Mouse (Mus musculus): ENCODE measurements around the gene Sec14l1. TPM values are rescaled to one million over a fixed set of nuclear protein-coding genes. Genes with fewer than 3 reads are reported as not detected.
"Not testable (repeated sequence)": the region's sequence is repeated elsewhere in the genome, so short reads cannot be mapped to it uniquely, and the experiment has no call there.

Gene Sec14l1
- total RNA-seq (2022), result 100 to 1,000 TPM; 236 to 279 (median 240) TPM

DNA sequence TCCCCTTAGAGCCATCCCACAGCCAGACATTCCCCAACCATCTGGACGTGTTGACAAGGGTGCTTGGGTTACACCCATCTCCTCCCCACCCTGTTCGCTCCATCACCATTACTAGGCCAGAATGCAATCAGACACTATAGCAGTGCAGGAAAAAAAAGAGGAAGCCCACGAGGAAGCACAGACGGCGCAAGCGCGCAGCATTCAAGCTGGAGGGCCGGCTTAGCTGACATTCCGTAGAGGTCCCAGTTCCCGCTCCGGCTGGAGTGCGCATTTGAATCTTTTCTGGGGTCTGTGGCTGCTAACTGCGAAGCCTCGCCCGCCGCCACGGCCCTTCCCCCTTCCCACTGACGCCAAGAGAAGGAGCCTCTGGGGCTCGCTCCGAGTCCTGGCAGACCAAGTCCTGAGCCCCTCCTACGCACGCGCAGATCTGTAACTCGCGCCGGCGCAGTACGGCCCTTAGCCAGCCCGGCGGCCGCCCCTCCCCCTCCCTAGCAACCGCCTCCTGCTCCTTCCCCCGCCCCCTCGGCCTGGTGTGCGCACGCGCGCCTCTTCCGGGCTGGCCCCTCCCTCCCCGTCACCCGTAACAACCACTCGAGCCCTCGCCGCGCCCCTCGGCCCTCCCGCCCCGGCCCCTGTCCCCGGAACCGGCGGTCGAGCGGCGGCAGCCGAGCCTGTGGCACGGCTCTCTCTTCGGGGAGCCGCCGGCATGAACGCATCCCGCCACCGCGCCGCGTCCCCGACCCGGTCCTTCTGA lies at the start of gene Sec14l1:
TSS of gene Sec14l1 (plus strand) at position 577 of the 754 bp plus-strand sequence.
- DNase-seq (ENCODE audit: low spot score in 2 of 2), result peak; percentile 98

DNA sequence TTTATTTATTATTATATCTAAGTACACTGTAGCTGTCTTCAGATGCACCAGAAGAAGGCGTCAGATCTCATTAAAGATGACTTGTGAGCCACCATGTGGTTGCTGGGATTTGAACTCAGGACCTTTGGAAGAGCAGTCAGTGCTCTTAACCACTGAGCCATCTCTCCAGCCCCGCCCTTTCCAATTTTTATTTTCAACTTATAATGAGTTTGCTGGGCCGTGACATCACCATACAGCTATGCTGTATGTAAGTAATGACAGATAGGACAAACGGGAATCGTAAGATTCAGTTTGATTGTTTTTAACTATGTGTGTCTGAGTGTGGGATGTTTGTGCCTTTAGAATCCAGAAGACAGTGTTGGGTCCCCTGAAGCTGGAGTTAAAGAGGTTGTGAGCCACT lies 49.4 kb upstream of the Sec14l1 start:
- DNase-seq (ENCODE audit: low spot score in 2 of 2), result not testable (repeated sequence)

DNA sequence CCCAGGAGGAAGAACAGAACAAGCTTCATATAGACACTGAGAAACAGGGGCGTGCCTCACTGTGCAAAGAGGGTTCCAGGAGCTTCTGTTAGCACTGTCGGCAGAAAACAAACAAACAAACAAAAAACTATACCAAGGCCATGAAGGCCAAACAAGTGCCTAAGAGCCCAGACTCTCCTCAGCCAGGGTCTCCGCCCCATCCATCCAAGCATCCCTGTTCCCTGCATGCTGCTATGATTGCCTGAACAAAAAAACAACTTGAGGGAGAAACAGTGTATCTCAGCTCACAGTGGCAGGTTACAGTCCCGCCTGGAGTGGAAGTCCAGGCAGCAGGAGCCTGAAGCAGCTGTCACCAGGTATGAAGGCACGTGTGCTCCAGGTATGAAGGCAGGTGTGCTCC lies 48.2 kb upstream of the Sec14l1 start:
- DNase-seq (ENCODE audit: low spot score in 2 of 2), result no peak

DNA sequence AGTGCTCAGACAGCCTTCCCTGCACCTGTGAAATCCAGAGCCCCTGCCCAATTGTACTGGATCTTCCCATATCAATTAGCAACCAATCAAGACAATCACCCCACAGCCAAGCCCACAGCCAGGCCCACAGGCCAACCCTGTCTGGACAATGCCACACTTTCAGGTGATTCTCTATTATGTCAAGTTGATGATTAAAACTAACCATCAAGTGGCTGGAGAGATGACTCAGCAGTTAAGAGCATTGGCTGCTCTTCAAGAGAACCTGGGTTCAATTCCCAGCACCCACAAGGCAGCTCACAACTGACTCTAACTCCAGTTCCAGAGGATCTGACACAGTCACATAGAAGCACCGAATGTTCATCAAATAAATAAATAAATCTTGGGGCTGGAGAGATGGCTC lies 46.6 kb upstream of the Sec14l1 start:
- no peak for DNase-seq (ENCODE audit: low spot score in 2 of 2)

DNA sequence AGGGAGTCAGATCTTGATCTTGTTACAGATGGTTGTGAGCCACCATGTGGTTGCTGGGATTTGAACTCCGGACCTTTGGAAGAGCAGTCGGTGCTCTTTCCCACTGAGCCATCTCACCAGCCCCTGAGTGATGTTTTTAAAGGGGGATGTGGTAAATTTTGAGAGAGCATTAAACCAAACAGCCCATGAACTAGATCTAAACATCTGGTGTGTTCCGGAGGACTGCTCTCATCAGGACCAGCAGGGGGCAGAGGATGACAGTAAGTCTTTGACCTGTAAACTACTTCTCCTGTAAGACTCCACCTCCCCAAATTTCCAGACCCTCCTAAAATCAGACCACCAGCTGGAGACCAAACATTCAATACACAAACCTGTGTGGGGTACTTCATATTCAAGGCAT lies 45.9 kb upstream of the Sec14l1 start:
- DNase-seq (ENCODE audit: low spot score in 2 of 2), result no peak

DNA sequence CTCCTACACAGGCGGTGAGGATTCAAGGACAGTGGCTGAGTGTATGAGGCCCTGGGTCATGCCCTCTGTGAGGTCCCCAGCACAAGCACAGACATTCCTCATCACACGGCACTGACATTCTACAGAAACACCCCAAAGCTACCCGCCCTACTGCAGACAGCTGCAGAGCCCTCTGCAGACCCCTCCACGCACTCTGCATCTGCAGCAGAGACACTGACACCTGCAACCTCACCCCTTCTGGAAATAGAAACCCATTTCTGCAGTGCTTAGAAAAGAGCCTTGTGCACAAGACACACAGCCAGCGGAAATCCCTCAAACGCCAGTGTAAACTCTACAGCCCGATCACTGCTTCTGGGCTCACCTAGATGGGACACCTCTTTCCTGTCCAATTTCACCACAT lies 44.3 kb upstream of the Sec14l1 start:
- DNase-seq (ENCODE audit: low spot score in 2 of 2), result no peak

DNA sequence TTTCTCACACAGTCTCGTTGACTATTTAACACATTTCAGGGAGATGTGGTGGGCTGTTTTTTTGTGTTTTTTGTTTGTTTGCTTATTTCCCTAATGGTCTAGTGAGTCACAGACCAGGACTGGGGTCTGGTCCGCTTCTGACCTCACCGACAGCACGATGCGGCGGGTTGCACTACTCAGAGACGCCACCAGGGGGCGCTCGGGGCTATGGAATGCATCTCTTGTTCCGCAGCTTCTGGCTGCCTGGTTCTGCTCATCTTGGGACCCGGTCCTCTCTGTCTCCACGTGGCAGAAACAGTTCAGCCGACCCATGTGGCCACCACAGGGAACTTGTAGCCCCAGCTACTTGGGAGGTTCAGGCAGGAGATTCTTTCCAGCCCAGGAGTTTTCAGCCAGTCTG lies 42.8 kb upstream of the Sec14l1 start:
- peak in 1 of 2 experiments; percentile 87 for DNase-seq (ENCODE audit: low spot score in 2 of 2)

DNA sequence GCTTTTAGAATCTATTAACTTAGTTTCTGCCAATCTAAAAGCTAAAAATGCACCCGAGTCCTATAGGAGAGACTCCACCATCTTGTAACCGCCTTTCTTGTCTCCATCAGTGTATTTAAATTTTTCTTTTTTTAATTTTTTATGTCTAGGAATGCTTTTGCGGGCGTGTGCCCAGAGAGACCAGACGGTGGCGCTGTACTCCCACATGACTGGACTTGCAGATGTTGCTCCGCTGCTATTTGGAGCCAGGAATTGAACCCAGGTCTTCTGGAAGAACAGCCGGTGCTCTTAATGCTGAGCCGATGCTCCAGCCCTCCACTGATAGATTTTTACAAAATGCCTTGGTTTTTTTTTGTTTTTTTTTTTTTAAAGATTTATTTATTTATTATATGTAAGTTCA lies 41.5 kb upstream of the Sec14l1 start:
- no peak for DNase-seq (ENCODE audit: low spot score in 2 of 2)

DNA sequence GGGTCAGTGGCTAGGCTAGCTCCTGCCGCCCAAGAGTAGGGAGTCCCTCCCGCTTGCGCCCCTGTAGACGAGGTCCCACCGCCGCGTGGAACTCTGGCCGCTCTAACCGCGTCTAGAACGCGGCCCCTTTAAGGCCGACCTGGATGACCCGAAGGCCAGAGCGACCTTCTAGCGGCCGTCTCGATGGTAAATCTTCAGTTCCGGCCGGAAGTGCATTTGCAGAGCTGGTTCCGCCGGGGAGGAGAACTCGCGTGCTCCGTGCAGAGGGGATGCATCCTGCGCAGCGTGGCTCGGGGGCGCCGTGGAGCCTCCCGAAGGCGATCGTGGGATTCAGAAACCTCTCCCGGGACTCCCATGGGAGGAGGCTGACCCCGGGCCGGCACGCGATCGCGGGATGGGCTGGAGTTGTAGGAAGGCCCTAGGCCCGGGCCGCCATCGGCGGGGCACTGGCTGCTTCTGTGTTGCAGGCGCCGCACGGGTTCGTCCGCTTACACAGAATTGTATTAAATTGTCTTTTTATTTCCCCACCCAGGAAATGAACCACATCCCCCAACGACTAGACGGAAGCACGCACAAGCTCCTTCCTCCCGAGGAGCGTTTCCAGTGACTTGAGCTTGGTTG lies 38.3 kb upstream of the Sec14l1 start:
- peak; percentile 65 to 73 for DNase-seq (ENCODE audit: low spot score in 2 of 2)

DNA sequence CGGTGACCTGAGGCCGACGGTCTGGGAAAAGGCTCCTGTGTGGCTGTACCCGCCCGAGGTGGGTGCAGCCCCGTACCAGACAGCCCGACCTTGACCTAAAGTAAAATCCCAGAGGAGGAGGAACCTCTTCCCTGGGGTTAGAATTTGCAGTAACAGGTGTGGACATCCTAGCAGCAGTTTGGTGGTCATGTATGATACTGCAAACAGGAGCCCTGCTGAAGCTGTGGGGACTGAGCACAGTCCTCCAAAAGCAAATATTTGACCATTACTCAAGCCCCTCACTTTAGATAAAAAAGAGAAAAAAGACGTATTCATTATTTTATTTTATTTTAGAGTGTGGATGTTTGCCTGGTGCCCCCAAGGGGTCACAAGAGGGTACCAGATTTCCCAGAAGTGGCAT lies 37.7 kb upstream of the Sec14l1 start:
- DNase-seq (ENCODE audit: low spot score in 2 of 2), result no peak

DNA sequence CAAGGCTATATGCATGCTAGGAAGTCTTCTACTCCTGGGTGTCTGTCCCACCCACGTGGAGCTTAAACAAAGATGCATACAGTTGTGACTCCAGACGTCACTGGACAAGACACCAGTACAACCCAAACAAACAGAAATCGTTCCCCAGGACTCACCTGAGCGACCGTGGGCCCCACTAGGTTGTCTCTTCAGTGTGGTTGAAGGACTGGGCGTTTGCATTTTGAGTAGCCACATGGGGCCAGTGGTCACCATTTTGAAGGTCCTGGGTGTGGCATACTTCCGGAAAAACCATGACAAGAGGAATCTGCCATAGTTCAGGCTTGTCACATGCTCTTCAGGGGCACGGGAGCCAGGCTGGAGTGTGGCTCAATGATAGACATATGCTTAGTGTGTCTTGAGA lies 37.1 kb upstream of the Sec14l1 start:
- no peak for DNase-seq (ENCODE audit: low spot score in 2 of 2)

DNA sequence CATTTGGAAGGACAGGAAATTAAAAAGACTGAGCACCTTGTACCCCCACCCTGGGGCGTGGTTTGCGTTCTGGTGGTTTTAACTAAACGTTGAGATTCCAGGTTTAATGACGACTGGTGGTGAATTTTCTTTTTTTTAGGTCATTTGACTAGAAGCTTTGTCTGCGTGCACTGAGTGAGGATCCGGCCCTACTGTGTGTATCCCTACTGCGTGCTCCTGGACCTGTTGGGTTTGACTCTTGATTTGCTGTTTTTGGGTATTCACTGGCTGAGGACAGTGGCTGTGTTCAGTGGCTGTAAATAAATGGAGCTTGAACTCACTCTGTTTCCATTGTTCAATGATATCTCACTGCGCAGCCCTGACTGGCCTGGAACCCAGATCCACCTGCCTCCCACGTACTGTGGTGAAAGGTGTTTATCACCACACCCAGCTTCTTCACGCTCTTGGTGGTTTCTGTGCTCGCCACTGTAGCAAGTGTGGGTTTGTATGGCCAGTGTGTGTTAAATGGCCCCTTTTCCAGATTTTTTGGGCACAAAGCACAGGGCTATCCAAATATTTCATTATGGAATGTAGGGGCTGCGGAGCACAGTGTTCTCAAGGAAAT lies 36.2 kb upstream of the Sec14l1 start:
- DNase-seq (ENCODE audit: low spot score in 2 of 2), result no peak

DNA sequence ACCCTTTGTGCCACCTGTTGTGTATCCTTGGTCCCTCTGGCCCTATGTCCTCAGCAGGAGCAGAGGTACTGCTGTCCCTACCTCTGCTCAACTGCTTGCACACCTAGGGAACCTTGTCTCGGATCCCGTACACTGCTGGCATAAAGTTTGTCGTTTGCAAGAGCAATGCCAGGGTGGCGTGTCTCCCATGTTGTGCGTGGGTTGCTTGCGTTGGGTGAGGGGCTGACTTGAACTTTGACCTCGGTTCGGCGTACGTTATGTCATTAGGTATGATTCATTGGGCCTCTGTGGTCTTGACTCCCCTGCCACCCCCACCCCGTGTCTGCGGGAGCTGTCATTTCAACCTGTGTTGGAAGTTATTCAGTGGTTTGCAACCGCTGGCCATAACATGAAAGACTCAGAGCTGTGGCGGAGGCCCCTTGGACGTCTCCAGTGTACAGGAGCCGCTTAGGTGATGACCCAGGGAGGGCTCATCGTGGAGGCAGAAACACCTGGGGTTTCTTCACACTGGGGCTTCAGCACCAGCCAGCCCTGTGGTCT lies 35.2 kb upstream of the Sec14l1 start:
- DNase-seq (ENCODE audit: low spot score in 2 of 2), result no peak

DNA sequence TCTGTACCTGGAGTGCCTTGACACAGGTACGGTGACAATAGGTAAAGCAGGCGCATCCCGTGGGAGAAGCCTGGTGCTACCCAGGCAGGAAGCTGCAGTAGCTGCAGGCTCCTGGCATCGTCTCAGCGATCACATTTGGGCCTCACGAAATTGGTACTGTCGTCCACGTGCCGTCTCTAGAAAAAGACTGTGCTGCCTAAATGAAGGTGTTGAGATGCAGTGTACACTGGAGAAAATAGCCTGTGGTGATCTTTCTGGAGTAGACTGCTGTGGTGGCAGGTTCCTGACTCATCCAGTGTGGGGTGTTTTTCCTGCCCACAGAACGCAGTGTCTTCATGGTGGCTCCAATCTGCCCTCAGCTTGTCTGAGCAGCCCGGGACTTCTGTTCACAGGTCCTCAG lies 34.8 kb upstream of the Sec14l1 start:
- DNase-seq (ENCODE audit: low spot score in 2 of 2), result peak in 1 of 2 experiments; percentile 85

DNA sequence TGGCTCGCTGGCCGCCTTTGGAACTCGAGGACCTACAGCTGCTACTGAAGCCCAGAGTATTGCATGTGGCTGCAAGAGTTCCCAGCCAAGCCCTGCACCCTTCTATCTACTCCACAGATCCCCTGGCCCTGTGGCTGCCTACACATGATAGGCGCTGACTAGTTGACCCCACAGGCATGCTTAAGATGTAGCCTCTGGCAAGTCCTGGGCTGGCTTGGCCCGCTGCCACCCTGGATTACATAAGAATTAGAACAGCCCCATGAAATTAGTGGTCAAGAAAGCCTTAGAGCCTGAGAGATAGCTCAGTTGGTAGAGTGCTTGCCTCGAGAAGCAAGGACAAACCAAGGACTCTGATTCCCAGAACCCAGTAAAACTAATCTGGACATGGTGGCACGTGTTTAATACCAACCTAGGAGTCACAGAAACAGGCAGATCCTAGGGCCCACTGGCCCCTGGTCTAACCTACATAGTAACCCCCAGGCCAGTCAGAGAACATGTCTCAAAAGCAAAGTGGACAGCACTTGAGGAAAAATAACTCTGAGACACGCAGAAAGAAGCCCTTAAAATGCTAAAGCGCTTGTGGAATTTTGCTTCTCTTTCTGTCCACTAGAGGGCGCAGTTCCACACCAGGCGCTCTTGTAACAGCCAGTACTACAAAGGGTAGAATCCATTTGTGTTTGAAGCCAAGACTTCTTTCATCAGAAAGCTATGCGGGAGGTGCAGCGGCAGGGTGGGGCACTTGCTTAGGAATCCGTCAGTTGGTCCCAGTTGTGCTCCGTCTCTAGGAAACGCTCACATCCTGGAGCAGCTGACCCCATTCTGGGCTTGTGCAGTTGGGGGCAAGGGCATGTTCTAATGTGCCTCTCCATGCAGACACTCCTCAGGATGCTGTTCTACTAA lies 33.6 kb upstream of the Sec14l1 start:
- DNase-seq (ENCODE audit: low spot score in 2 of 2), result peak in 1 of 2 experiments; percentile 67

DNA sequence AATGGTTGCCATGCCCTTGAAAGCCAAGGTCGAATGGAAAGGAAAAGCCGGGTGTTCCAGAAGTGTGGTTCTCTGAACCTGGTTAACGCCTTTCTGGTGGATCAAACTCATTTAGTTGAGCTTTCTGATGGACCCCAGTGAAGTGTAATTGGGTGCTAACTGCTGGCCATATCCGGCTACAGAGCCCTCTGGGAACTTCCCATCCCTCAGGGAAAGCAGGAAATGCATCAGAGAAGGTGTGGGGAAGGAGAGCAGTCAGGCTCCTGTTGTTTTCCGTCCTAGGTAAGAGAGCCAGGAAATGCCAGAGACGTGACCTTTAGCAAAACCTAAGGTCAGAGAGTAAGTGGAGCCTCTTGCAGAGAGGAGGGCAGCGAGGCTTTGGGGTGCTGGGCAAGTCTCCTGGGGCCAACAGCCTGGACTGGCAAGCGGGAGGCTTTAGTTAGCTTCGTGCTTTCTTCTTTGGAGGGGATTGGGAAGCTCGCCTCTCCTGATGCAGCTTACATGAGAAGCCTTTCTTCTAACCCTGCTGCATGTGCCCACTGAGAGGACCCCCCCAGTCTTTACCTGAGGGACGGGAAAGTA lies 32.5 kb upstream of the Sec14l1 start:
- DNase-seq (ENCODE audit: low spot score in 2 of 2), result no peak

DNA sequence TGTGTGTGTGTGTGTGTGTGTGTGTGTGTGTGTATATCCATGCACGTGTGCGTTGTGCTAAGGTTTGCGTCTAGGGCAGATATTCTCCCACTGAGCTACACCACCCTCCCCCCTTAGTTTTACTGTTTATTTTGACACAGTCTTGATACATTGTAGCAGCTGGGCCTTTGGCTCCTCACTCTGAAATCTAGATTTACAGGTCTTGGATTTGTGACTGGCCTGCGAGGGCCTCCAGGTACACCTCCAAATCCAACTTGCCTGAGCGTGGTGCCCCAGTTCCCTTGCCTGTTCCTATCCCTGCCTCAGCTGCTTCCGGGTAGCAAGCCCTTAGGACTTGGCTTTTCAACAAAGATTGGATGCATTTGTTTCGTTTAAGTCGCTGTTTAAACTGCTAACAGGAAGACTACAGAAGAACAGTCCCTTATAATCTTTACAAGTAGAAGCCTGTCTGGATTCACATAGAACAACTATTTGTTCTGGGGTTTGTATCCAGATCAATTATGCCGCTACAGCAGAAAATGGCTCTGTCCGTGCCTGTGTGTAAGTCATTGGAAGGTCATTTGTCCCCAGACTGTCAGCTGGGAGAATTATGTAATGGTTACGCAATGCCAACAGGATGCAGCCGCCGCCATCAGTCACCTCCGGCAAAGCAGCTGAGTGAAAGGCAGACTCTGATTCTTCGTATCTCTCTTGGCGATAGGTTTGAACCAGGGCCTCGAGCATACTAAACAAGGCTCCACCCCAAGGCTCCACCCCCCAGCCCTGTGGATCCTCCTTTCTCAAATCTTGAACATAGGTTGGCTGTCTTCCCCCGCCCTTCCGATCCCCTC lies 31.7 kb upstream of the Sec14l1 start:
- no peak for DNase-seq (ENCODE audit: low spot score in 2 of 2)

DNA sequence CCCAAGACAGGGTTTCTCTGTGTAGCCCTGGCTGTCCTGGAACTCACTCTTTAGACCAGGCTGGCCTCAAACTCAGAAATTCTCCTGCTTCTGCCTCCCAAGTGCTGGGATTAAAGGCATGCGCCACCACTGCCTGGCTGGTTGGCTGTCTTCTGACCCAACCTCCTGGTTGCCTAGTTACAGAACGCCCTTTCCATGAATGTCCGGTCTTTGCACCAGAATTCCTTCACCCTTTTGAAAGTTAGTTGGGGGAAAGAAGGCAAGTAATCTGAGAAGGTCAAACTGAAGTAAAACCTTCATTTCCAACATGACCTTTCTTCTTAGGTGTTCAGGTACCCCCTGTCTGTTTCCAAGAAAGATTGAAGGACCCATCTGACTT lies 31.1 kb upstream of the Sec14l1 start:
- DNase-seq (ENCODE audit: low spot score in 2 of 2), result not testable (repeated sequence)

DNA sequence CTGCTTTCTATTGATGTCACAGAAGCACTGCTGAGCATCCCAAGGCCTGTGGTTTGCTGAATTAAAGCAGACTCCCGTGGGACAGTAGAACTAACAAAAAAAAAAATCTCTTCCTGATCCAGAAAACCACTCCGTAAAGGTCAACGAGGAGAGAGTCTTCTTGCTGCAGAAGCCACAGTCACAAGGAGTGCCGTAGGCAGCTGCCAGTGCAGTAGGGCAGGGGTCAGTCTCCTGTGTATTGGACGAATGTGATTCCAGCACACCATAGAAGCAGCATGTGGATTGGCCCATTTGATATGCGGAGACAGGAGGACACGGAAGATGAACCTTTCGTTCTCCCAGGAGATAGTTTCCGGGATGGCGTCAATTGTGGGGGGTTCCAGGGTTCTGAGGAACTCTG lies 28.8 kb upstream of the Sec14l1 start:
- DNase-seq (ENCODE audit: low spot score in 2 of 2), result no peak
